Mouse (Mus musculus): ENCODE results near the gene Cdk5rap2.

GRCm38 (mm10) chr4:70365061-70365858 is 45.0 kb downstream of the Cdk5rap2 start:
- TF ChIP-seq EP300 (IDR thresholded peaks at IDR 0.05; ENCODE audit: low read depth) (no peak), CTCF (IDR thresholded peaks at IDR 0.05; ENCODE audit: low read depth) (no peak)
